ENCODE assay signal across 8 mouse cellular contexts in genomic region chr4:150396826-150397620, GRCm38 (mm10).
DNase-seq lines count a peak whose midpoint lies in the region; ATAC-seq and TF ChIP-seq lines count a peak whose summit lies in the region.

No protein-coding gene starts in this region.

- no peak for DNase-seq in frontal cortex, postnatal 25 days (ENCODE audit: low spot score in 2 of 2)
- peak; percentile 9 for DNase-seq in MEL-GATA-1-ER (ENCODE audit: extremely low read depth, low read depth)
- DNase-seq in cerebellum, postnatal 25 days: no peak
- no peak for DNase-seq in adrenal gland, postnatal 4 days (ENCODE audit: low spot score in 2 of 2)

- H3K4me2 ChIP-seq in heart, embryonic 16.5 days (ENCODE audit: low read depth, low read length): peak overlapping the region; percentile 40
- H3K4me2 ChIP-seq in limb, embryonic 15.5 days: peak overlapping the region; percentile 24

- peak; percentile 51; the same call in 1 of the 2 replicates for ATAC-seq in frontal cortex, adult (ENCODE audit: low TSS enrichment)
- ATAC-seq in heart, embryonic 16.5 days (replicated peaks; ENCODE audit: extremely low read depth, insufficient read depth, low FRiP score): 0 out of 2 replicates have a peak, but pooled peaks have one; percentile 17
- ATAC-seq in limb, embryonic 15.5 days (ENCODE audit: insufficient number of reproducible peaks, low FRiP score, low TSS enrichment, low read depth): no peak

- no peaks in the 10 kb centered on the region for H3K27me3 ChIP-seq in heart, embryonic 16.5 days (ENCODE audit: control insufficient read depth, insufficient read depth, low read length)
- no peaks in the 10 kb centered on the region for H3K27me3 ChIP-seq in limb, embryonic 15.5 days

- H3K9ac ChIP-seq in heart, embryonic 16.5 days (ENCODE audit: low read length): peak overlapping the region; percentile 53; the same call in 1 of the 2 replicates
- no peak overlapping the region for H3K9ac ChIP-seq in limb, embryonic 15.5 days

- WGBS in heart, embryonic 16.5 days: 34% methylated on average over 13 of the region's 13 CpGs
- WGBS in limb, embryonic 15.5 days: 25% methylated on average over 13 of the region's 13 CpGs
- 10% methylated on average over 13 of the region's 13 CpGs for WGBS in olfactory bulb, adult 2 months

- H3K9me3 ChIP-seq in heart, embryonic 16.5 days (replicated peaks; ENCODE audit: control insufficient read depth, low read length): no peaks in the 10 kb centered on the region
- H3K9me3 ChIP-seq in limb, embryonic 15.5 days: no peaks in the 10 kb centered on the region

- peak overlapping the region; percentile 81 for H3K27ac ChIP-seq in heart, embryonic 16.5 days (ENCODE audit: low read length)
- H3K27ac ChIP-seq in limb, embryonic 15.5 days: peak overlapping the region; percentile 77
- H3K27ac ChIP-seq in olfactory bulb, adult 2 months (ENCODE audit: insufficient read depth, low read depth, low read length): peak overlapping the region; percentile 99

- H3K4me1 ChIP-seq in heart, embryonic 16.5 days (ENCODE audit: control insufficient read depth, insufficient read depth, low read length): peaks cover 57% of the 10 kb centered on the region
- H3K4me1 ChIP-seq in limb, embryonic 15.5 days: peaks cover 55% of the 10 kb centered on the region
- peaks cover 30% of the 10 kb centered on the region for H3K4me1 ChIP-seq in olfactory bulb, adult 2 months (ENCODE audit: control insufficient read depth, insufficient read depth, low read length)

- no peak for TF ChIP-seq CTCF in olfactory bulb, adult 2 months (IDR thresholded peaks at IDR 0.05; ENCODE audit: insufficient read depth, low read depth, low read length)

- no peaks in the 10 kb centered on the region for H3K36me3 ChIP-seq in heart, embryonic 16.5 days (ENCODE audit: control insufficient read depth, insufficient read depth)
- H3K36me3 ChIP-seq in limb, embryonic 15.5 days: no peaks in the 10 kb centered on the region

- no peak for TF ChIP-seq POLR2A in olfactory bulb, adult 2 months (IDR thresholded peaks at IDR 0.05; ENCODE audit: insufficient read depth, low read depth, low read length)

- no peak overlapping the region for H3K4me3 ChIP-seq in heart, embryonic 16.5 days (ENCODE audit: low read length)
- H3K4me3 ChIP-seq in limb, embryonic 15.5 days: no peak overlapping the region
- no peak overlapping the region for H3K4me3 ChIP-seq in olfactory bulb, adult 2 months (ENCODE audit: insufficient read depth, low read depth, low read length)
